Mouse (Mus musculus) liver, adult 2 months (tissue): ENCODE measurements around the gene Ccdc71.

Experiments used
- CTCF ChIP-seq: fragments of 200-500 bp; IDR thresholded peaks from 2 replicates; pipeline ENCODE4 v1.5.1; 2011; ENCODE audit warnings: low read depth, low read length, control low read depth
- POLR2A ChIP-seq: fragments of 200-500 bp; IDR thresholded peaks from 2 replicates; pipeline ENCODE4 v1.6.1; 2011; ENCODE audit warnings: low read length, control low read depth; ENCODE audit not compliant: insufficient read depth; ENCODE audit errors: extremely low read depth

DNA sequence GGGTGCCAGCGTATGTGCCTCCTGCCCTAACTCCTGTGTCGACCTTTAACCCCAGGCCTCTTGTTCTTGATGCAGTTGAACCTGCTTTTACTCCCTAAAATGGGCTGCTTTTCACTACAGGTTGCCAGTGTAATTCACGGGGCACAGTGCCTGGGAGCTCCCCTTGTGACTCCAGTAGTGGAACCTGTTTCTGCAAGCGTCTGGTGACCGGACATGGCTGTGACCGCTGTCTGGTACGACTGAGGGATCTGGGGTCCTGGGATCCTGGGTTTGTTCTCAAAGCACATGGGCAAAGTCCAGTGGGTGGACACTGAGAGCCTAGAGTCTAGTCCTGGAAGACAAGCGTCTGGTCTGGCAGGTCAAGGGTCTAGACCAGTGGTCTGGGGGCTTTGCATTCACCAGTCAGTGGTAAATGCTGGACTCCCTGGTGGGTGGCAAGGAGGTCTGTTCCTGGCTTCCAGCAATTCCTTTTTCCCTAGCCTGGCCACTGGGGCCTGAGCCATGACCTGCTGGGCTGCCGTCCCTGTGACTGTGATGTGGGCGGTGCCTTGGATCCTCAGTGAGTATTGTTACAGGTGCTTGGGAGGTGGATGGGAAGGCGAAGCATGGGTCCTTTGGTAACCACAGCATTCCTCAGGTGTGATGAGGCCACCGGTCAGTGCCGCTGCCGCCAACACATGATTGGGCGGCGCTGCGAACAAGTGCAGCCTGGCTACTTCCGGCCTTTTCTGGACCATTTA, 22.9 kb downstream of the Ccdc71 start:
- TF ChIP-seq POLR2A (no peak), CTCF (no peak)
